Mouse (Mus musculus) megakaryocyte, embryonic 14.5 days (primary cell): ENCODE measurements around the gene Cfap43.

Experiments
- FLI1 ChIP-seq: IDR thresholded peaks from 2 replicates; pipeline ENCODE4 v1.6.1; 2012; ENCODE audit warnings: low read length, inconsistent platforms, mixed read lengths
- GATA1 ChIP-seq: IDR thresholded peaks from 3 replicates; pipeline ENCODE4 v1.6.1; 2012; ENCODE audit warnings: mixed read lengths, low read length, inconsistent platforms, borderline replicate concordance

DNA sequence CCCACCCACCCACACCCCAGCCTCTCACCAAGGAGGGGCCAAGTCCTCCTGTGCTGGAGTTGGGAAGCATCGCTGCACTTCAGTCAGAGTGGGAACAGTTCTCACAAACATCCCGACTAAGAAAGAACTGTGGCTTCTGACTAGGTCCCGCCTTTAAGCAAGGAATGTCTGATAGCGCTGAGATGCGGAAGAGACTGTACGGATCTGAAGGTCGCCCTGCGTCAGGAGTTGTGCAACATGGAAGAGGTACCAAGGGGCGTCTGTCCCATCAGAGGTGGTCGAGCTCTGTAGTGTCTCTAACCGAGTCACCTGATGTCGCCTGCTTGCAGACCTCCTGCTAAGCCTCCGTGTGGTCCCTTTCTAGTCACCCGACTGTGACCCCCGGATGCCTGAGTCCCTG lies 42.8 kb downstream of the Cfap43 start:
- TF ChIP-seq GATA1 = no peak
- no peak for TF ChIP-seq FLI1
